Mouse (Mus musculus) neutrophil, adult 5-6 weeks (primary cell): Measurements from ENCODE around the gene Igtp. TPM values are rescaled to one million over a fixed set of nuclear protein-coding genes. Genes with fewer than 3 reads are reported as not detected.

Experiments
- ATAC-seq: fragments of 151-379, 151-347 bp; 2 replicates; pipeline ENCODE4 v1.8.0; 2017; ENCODE audit warnings: mild to moderate bottlenecking, moderate TSS enrichment; ENCODE audit not compliant: insufficient number of reproducible peaks, poor library complexity, low FRiP score, severe bottlenecking; ENCODE audit errors: extremely low read depth
- total RNA-seq: library from RNA; stranded (forward); fragments of 200-1000 nt; gene quantifications from 2 replicates; pipeline ENCODE4 v1.2.3, GENCODE M21; 2017

The Igtp gene
- total RNA-seq, 1 experiment from 2014 or later, result 43.5 TPM

DNA sequence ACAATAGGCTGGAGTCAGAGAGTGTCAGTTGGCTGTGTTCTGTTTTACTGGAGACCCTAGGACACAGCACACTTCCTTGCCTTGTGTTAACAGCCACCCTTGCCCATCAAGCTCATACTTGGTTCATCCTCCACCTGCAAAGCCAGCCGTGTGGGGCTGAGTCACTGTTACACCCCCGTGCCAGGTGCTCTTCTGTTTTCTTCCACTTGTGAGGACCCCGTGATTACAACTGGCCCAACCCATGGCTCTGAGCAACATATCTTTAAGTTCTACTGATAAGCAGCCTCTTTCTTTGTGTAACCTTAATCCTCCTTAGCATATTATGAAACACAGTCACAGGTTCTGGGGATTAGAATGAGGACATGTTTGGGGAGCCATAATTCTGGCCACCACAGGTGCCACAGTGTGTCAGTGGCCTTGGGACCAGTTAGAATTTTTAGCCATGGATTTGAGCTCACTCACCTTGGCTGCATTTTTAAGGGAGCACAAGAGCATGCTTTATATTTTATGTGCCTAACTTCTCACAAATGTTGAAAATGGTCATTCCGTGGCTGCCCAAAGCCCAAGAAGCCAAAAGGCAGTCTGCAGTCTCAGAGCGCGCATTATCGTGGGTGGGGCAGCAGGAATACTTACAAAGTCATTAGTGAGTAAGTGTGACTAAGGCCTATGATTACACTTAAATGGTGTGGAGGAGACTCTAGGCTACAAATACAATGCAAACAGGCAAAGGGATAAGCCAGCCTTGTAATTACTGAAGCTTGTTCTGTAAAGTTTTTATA is 50.0 kb downstream of the Igtp start:
- ATAC-seq, result no peak

DNA sequence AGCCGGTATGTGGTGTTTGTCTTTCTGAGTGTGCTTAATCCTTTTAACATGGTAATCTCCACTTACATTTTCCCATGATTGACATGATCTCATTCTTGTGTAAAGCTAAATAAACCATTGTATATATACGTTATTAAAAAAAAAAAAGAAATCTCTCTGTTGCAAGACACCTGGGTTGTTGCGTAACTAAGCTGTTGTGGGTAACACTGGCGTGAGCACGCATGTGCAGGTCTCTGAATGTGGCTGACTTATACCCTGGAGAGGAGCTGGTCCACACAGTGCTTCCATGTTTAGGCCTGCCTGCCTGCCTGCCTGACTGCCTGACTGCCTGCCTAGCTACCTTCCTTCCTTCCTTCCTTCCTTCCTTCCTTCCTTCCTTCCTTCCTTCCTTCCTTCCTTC is 51.2 kb downstream of the Igtp start:
- ATAC-seq, result no peak

DNA sequence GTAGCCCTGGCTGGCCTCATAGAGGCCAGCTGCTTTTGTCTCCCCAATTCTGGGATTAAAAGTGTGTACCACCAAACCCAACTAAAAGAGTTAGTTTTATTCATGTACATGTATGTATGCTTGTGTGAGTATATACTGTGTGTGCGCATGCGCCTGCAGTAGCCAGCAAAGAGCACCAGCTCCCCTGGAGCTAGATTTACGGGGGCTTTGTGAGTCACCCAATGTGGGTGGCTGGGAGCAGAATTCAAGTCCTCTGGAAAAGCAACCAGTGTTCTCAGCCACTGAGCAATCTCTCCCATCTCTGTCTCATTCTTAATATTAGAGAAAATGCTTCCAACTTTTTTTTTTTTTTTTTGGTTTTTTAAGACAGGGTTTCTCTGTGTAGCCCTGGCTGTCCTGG is 55.1 kb downstream of the Igtp start:
- ATAC-seq, result no peak

Other genes with a start within 250 kb of the Igtp start
- 37.7 and 42.5 TPM in 2 replicates for gene Larp1, start 190.5 kb upstream of the Igtp start, total RNA-seq
- gene Gm12248, start 106.4 kb upstream of the Igtp start, total RNA-seq, result not detected in 2 replicates
- gene Cnot8, start 95.4 kb upstream of the Igtp start, total RNA-seq, result 63.9 and 75.6 TPM in 2 replicates
- 10.5 and 10.9 TPM in 2 replicates for gene Gemin5, start 31.0 kb upstream of the Igtp start, total RNA-seq
- 14.1 and 25.3 TPM in 2 replicates for gene Mrpl22, start 27.9 kb upstream of the Igtp start, total RNA-seq
- gene Irgm2, start 62 bp downstream of the Igtp start, total RNA-seq, result 53.7 and 66.7 TPM in 2 replicates
- 0.98 TPM in 1 of 2 replicates, not detected in the other for gene 4930438A08Rik, start 75.2 kb downstream of the Igtp start, total RNA-seq
- 18.3 and 21.7 TPM in 2 replicates for gene Zfp692, start 107.5 kb downstream of the Igtp start, total RNA-seq
- 27.3 and 36.1 TPM in 2 replicates for gene Zfp672, start 130.8 kb downstream of the Igtp start, total RNA-seq
- gene Sh3bp5l, start 131.2 kb downstream of the Igtp start, total RNA-seq, result 20.5 and 34.0 TPM in 2 replicates
- gene Lypd8, start 179.5 kb downstream of the Igtp start, total RNA-seq, result not detected in 2 replicates
- gene 1810065E05Rik, start 221.6 kb downstream of the Igtp start, total RNA-seq, result not detected in 2 replicates
- gene Gm12253, start 233.0 kb downstream of the Igtp start, total RNA-seq, result not detected in 2 replicates